11 mouse cellular contexts compared by ENCODE assay signal in genomic region chr12:85859511-85860189, GRCm38 (mm10). TPM values are rescaled to one million over a fixed set of nuclear protein-coding genes. Genes with fewer than 3 reads are reported as not detected.
A peak's percentile ranks its signal among the peaks of the same experiment; 100 is the strongest.
DNase-seq lines count a peak whose midpoint lies in the region; ATAC-seq and TF ChIP-seq lines count a peak whose summit lies in the region.
"Had no signal": no experiment of that assay in that cellular context is flagged by ENCODE, and none has a peak within 500 bp of the region (broad histone marks: within the 10 kb centered on the region; RNA-seq: fewer than 3 reads in every experiment).

No protein-coding gene starts in this region.

- H3K9ac ChIP-seq in hindbrain, postnatal 0 days (replicated peaks; ENCODE audit: low read length): no peak overlapping the region
- no peak overlapping the region for H3K9ac ChIP-seq in hindbrain, embryonic 13.5 days
- no peak overlapping the region for H3K9ac ChIP-seq in limb, embryonic 14.5 days (ENCODE audit: low read depth, low read length, severe bottlenecking)
- H3K9ac ChIP-seq: neural tube, embryonic 15.5 days had no signal

- no peak for TF ChIP-seq POLR2A in limb, embryonic 14.5 days (IDR thresholded peaks at IDR 0.05; ENCODE audit: borderline replicate concordance, extremely low read depth, insufficient read depth, insufficient read length)

- H3K27me3 ChIP-seq in hindbrain, postnatal 0 days (ENCODE audit: insufficient read depth, low read length): no peaks in the 10 kb centered on the region
- H3K27me3 ChIP-seq in hindbrain, embryonic 13.5 days: no peaks in the 10 kb centered on the region
- no peaks in the 10 kb centered on the region for H3K27me3 ChIP-seq in limb, embryonic 14.5 days (ENCODE audit: control insufficient read depth, insufficient read depth, low read length)
- H3K27me3 ChIP-seq: neural tube, embryonic 15.5 days had no signal

- H3K4me1 ChIP-seq in hindbrain, postnatal 0 days (ENCODE audit: insufficient read depth, low read length): peaks cover 6% of the 10 kb centered on the region; the same call in 1 of the 2 replicates
- peaks cover 8% of the 10 kb centered on the region for H3K4me1 ChIP-seq in hindbrain, embryonic 13.5 days (replicated peaks)
- peaks cover 31% of the 10 kb centered on the region for H3K4me1 ChIP-seq in limb, embryonic 14.5 days (ENCODE audit: control insufficient read depth, insufficient read depth, low read length)
- H3K4me1 ChIP-seq: midbrain, embryonic 10.5 days had no signal

- no peak for TF ChIP-seq CTCF in hindbrain, postnatal 0 days (IDR thresholded peaks at IDR 0.05; ENCODE audit: low read depth)

- no peak overlapping the region for H3K4me2 ChIP-seq in hindbrain, postnatal 0 days (ENCODE audit: low read depth, low read length)
- H3K4me2 ChIP-seq in hindbrain, embryonic 13.5 days: no peak overlapping the region
- 0 out of 2 replicates have a peak overlapping the region, but pooled peaks have one; percentile 19 for H3K4me2 ChIP-seq in limb, embryonic 14.5 days (replicated peaks; ENCODE audit: low read depth, low read length, severe bottlenecking)
- H3K4me2 ChIP-seq: neural tube, embryonic 15.5 days had no signal

- H3K9me3 ChIP-seq in hindbrain, postnatal 0 days (ENCODE audit: low read length): no peaks in the 10 kb centered on the region
- no peaks in the 10 kb centered on the region for H3K9me3 ChIP-seq in hindbrain, embryonic 13.5 days
- no peaks in the 10 kb centered on the region for H3K9me3 ChIP-seq in limb, embryonic 14.5 days (ENCODE audit: control insufficient read depth, low read length)
- H3K9me3 ChIP-seq: midbrain, embryonic 10.5 days; neural tube, embryonic 15.5 days had no signal

- no peaks in the 10 kb centered on the region for H3K36me3 ChIP-seq in hindbrain, postnatal 0 days (ENCODE audit: insufficient read depth, low read length)
- H3K36me3 ChIP-seq in hindbrain, embryonic 13.5 days: peaks cover 9% of the 10 kb centered on the region
- 0 out of 2 replicates have a peak, but pooled peaks cover 3% of the 10 kb centered on the region for H3K36me3 ChIP-seq in limb, embryonic 14.5 days (ENCODE audit: control insufficient read depth, insufficient read depth, low read length)

- no peak overlapping the region for H3K4me3 ChIP-seq in hindbrain, postnatal 0 days (ENCODE audit: low read length)
- no peak overlapping the region for H3K4me3 ChIP-seq in hindbrain, embryonic 13.5 days
- H3K4me3 ChIP-seq in limb, embryonic 14.5 days (replicated peaks; ENCODE audit: low read length): no peak overlapping the region
- H3K4me3 ChIP-seq: midbrain, embryonic 10.5 days; neural tube, embryonic 15.5 days had no signal

- WGBS in hindbrain, postnatal 0 days: 40% methylated on average over 3 of the region's 3 CpGs
- 55% methylated on average over 3 of the region's 3 CpGs for WGBS in hindbrain, embryonic 13.5 days
- WGBS in limb, embryonic 14.5 days: 30% methylated on average over 3 of the region's 3 CpGs

- no peak for ATAC-seq in hindbrain, postnatal 0 days
- no peak for ATAC-seq in hindbrain, embryonic 13.5 days (ENCODE audit: low FRiP score)
- peak; percentile 83 for ATAC-seq in limb, embryonic 14.5 days (ENCODE audit: low FRiP score, low read depth)
- ATAC-seq: intestine, postnatal 0 days had no signal

- DNase-seq in adrenal gland, postnatal 14 days: peak; percentile 35
- DNase-seq in adrenal gland, postnatal 4 days (ENCODE audit: low spot score in 2 of 2): no peak
- DNase-seq in hindbrain, postnatal 0 days (ENCODE audit: low spot score): peak; percentile 17
- peak; percentile 33 for DNase-seq in adipocyte (ENCODE audit: low spot score)
- peak; percentile 83 for DNase-seq in limb, embryonic 14.5 days (ENCODE audit: low spot score)
- no peak for DNase-seq in left cerebral cortex, postnatal 36 days (ENCODE audit: low spot score in 2 of 2)
- no peak for DNase-seq in right cerebral cortex, adult 2 months (ENCODE audit: low spot score in 2 of 2)

- H3K27ac ChIP-seq in hindbrain, postnatal 0 days: no peak overlapping the region
- no peak overlapping the region for H3K27ac ChIP-seq in hindbrain, embryonic 13.5 days
- peak overlapping the region; percentile 71 for H3K27ac ChIP-seq in limb, embryonic 14.5 days (replicated peaks; ENCODE audit: low read depth, low read length)
- H3K27ac ChIP-seq: midbrain, embryonic 10.5 days; neural tube, embryonic 15.5 days had no signal

- intact Hi-C loops in left cerebral cortex, postnatal 36 days (cut with DNase I): no loop called here

RNA-seq across cellular contexts. Expression of gene Ttll5, which starts 35.2 kb away (rescaled TPM):
- 18.0 and 21.9 TPM in 2 replicates for total RNA-seq in adrenal gland, postnatal 14 days (2021)
- total RNA-seq in adrenal gland, postnatal 4 days (2021): 10 to 100 TPM; 23.2 to 23.6 TPM
- 10.2 and 23.9 TPM in 2 replicates for total RNA-seq in hindbrain, postnatal 0 days (2014; rRNA removed)
- 10.4 and 12.2 TPM in 2 replicates for polyA plus RNA-seq in hindbrain, postnatal 0 days (2015; fragmentation: Nextera tagmentation; extraction: Ambion mirVana)
- polyA plus RNA-seq in hindbrain, embryonic 13.5 days (2015; fragmentation: Nextera tagmentation; extraction: Ambion mirVana): 12.1 and 14.2 TPM in 2 replicates
- polyA plus RNA-seq in limb, embryonic 14.5 days (2012; rRNA removed): 16.3 and 20.2 TPM in 2 replicates
- polyA plus RNA-seq in limb, embryonic 14.5 days (2014; fragmentation: Nextera tagmentation; extraction: Ambion mirVana): 13.9 and 14.6 TPM in 2 replicates
- total RNA-seq in left cerebral cortex, postnatal 36 days (2021): 10 to 100 TPM; 39.5 to 49.1 TPM

RNA-seq across cellular contexts. Expression of gene Erg28, which starts 35.3 kb away (rescaled TPM):
- total RNA-seq in adrenal gland, postnatal 14 days (2021): 28.5 and 29.1 TPM in 2 replicates
- 10 to 100 TPM; 41.3 to 44.4 TPM for total RNA-seq in adrenal gland, postnatal 4 days (2021)
- 79.8 and 96.2 TPM in 2 replicates for total RNA-seq in hindbrain, postnatal 0 days (2014; rRNA removed)
- 105 and 116 TPM in 2 replicates for polyA plus RNA-seq in hindbrain, postnatal 0 days (2015; fragmentation: Nextera tagmentation; extraction: Ambion mirVana)
- polyA plus RNA-seq in hindbrain, embryonic 13.5 days (2015; fragmentation: Nextera tagmentation; extraction: Ambion mirVana): 88.4 and 97.1 TPM in 2 replicates
- 86.7 and 92.7 TPM in 2 replicates for polyA plus RNA-seq in limb, embryonic 14.5 days (2012; rRNA removed)
- polyA plus RNA-seq in limb, embryonic 14.5 days (2014; fragmentation: Nextera tagmentation; extraction: Ambion mirVana): 110 and 120 TPM in 2 replicates
- 10 to 100 TPM; 49.1 to 49.2 TPM for total RNA-seq in left cerebral cortex, postnatal 36 days (2021)

Comparison
In these comparisons a context has a peak if more than half of its experiments do, and no peak if none do; other contexts are left out.
1. DNase-seq: peak in adrenal gland, postnatal 14 days (single experiment), hindbrain, postnatal 0 days (single experiment), adipocyte (single experiment) and limb, embryonic 14.5 days (single experiment); none in adrenal gland, postnatal 4 days (0 of 2), left cerebral cortex, postnatal 36 days (0 of 2) and right cerebral cortex, adult 2 months (0 of 2).